Mouse (Mus musculus): ENCODE data around the gene Hist1h3e.

DNA sequence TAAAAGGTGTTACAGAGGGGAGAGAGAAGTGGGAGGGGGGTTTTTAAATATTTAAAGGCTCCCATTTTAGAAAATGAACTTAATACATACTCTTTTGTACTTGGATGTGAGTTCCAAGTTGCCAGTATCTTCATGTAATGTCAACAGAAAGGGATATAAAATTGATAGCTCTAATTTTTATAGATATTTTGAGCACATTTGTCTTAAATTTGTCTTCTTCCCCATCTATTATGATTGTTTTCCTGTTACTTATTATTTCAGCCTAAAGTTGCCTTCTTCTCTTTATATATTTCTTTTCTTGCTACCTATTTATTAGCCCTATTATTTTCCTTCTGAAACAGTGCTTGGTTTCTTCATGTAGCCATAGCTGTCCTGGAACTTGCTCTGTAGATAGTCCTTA is 9.2 kb downstream of the Hist1h3e start, which contains the start of gene Hist1h1d:
- TF ChIP-seq CTCF (IDR thresholded peaks at IDR 0.05; ENCODE audit: insufficient read depth, low read depth, low read length) = no peak
- no peak for TF ChIP-seq POLR2A (IDR thresholded peaks at IDR 0.05; ENCODE audit: insufficient read depth, low read depth, low read length)
